Mouse (Mus musculus) forebrain, embryonic 16.5 days (tissue): ENCODE data around the gene Slc4a1. TPM values are rescaled to one million over a fixed set of nuclear protein-coding genes. Genes with fewer than 3 reads are reported as not detected.

ENCODE experiments used
- ATAC-seq: fragments of 200-750 bp; cut with Nextera tagmentation; 2 replicates; pipeline ENCODE4 v1.8.0; 2017; ENCODE audit warnings: mild to moderate bottlenecking, moderate library complexity
- H3K27ac ChIP-seq: fragments of 300-500 bp; sonication (generic); 2 replicates; pipeline ENCODE4 v1.5.1; 2014; ENCODE audit warnings: low read length, control low read depth
- H3K27me3 ChIP-seq: fragments of 300-500 bp; sonication (generic); replicated peaks from 2 replicates; pipeline ENCODE4 v1.6.1; 2014; ENCODE audit warnings: low read length; ENCODE audit not compliant: control insufficient read depth, insufficient read depth
- H3K36me3 ChIP-seq: fragments of 300-500 bp; sonication (generic); 2 replicates; pipeline ENCODE4 v1.6.1; 2014; ENCODE audit not compliant: control insufficient read depth, insufficient read depth
- H3K4me1 ChIP-seq: fragments of 300-500 bp; sonication (generic); replicated peaks from 2 replicates; pipeline ENCODE4 v1.6.1; 2014; ENCODE audit warnings: low read length; ENCODE audit not compliant: control insufficient read depth, insufficient read depth
- H3K4me2 ChIP-seq: fragments of 300-500 bp; sonication (generic); 2 replicates; pipeline ENCODE4 v1.6.1; 2014; ENCODE audit warnings: mild to moderate bottlenecking, low read length, control low read depth
- H3K4me3 ChIP-seq: fragments of 300-500 bp; sonication (generic); replicated peaks from 2 replicates; pipeline ENCODE4 v1.5.1; 2014; ENCODE audit warnings: mild to moderate bottlenecking, low read length, control low read depth
- H3K9ac ChIP-seq: fragments of 300-500 bp; sonication (generic); replicated peaks from 2 replicates; pipeline ENCODE4 v1.6.1; 2014; ENCODE audit warnings: low read depth, low read length, control low read depth
- H3K9me3 ChIP-seq: fragments of 300-500 bp; sonication (generic); 2 replicates; pipeline ENCODE4 v1.6.1; 2016; ENCODE audit warnings: low read length; ENCODE audit not compliant: control insufficient read depth
- WGBS: fragments of 180-500 bp; shearing (Covaris S2); extraction: QIAGEN DNeasy Blood & Tissue Kit; methylation state at CpG from one replicate; pipeline ENCODE4 v1.1.7; 2014; 5-methylcytosine and 5-hydroxymethylcytosine counted together
- polyA plus RNA-seq: library from polyadenylated mRNA; unstranded; fragments of >200 nt; fragmentation: Nextera tagmentation; extraction: Ambion mirVana; gene quantifications from 2 replicates; pipeline ENCODE4 v1.2.1, GENCODE M21; 2015

Gene Slc4a1
- polyA plus RNA-seq, 1 experiment from 2014 or later, result 2.0 TPM

DNA sequence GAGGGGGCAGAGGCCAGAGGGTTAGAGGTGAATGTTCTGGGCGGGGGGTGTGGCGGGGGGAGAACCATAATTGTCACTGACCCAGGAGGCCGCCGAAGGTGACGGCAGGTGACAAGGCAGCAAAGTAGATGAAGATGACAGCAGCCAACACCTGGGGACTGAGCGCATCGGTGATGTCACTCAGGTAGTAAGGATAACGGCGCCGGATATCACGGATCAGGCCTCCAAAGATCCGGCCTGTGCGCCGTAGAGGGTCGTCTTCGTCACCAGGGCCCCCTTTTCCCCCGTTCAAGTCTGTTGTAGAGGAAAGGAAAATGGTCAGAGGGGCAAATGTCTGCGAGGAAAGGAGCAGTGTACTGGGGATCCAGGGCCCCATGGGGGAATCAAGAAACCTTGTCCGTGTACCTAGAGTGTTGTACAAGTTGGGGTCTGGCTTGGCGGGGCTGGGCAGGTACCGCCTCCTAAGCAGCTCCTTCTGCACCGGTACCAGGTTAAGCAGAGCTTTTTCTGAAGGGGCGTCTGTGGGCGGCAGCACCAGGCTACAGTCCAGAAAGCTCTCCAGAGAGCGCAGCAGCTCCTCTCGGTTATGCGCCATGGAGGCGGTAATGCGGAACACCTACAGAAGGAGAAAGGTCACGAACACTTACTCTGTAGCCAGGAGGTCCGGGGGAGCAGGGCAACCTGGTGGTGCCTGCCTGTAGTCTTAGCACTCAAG is 9.2 kb downstream of the Slc4a1 start:
- WGBS, result 77% methylated on average over 31 of the region's 31 CpGs
- ATAC-seq, result no peak
- H3K27me3 ChIP-seq, result no peaks in the 10 kb centered on the region
- no peak overlapping the region for H3K27ac ChIP-seq
- H3K4me3 ChIP-seq, result no peak overlapping the region
- no peaks in the 10 kb centered on the region for H3K36me3 ChIP-seq
- no peaks in the 10 kb centered on the region for H3K4me1 ChIP-seq
- H3K9ac ChIP-seq, result no peak overlapping the region
- no peak overlapping the region for H3K4me2 ChIP-seq
- H3K9me3 ChIP-seq, result no peaks in the 10 kb centered on the region

DNA sequence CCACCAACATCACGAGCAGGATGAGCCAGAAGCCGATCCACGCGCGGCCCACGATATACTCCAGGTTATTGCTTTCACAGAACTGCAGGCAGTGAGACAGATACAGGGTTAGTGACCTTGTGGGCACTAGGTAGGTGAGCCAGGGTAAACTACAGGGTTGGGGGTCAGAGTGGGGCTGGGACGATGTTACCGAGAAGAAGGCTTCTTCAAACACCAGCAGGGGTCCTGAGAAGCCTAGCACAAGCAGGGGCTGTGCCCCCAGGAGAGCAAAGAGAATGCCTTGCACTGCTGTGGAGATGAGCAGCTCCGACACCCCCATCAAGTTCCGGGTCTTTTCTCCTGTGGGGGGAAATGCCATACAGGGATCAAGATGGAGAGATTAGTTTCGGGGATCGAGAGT is 9.8 kb downstream of the Slc4a1 start:
- Histone ChIP-seq H3K27ac (no peak overlapping the region), H3K36me3 (no peaks in the 10 kb centered on the region), H3K4me2 (no peak overlapping the region), H3K27me3 (no peaks in the 10 kb centered on the region), H3K9me3 (no peaks in the 10 kb centered on the region), H3K4me1 (no peaks in the 10 kb centered on the region), H3K4me3 (no peak overlapping the region), H3K9ac (no peak overlapping the region)
- 86% methylated on average over 12 of the region's 12 CpGs for WGBS
- ATAC-seq, result no peak

DNA sequence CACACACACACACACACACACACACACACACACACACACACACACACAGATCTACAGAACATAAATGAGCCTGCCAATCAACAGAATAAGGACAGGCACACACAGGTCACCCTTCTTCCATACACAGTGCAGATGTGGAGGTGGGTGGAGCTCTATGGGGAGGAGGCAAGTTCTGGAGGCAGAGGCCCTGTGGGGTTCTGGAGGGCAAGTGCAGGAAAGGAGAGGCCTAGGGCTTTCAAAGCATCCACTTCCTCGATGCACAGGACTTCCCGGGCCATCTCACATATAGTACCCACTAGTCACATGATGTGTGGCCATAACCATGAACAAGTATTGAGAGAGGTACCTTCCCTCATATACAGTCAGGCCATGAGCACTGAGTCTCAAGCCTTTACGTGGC is 10.5 kb downstream of the Slc4a1 start:
- no peak overlapping the region for H3K4me3 ChIP-seq
- no peaks in the 10 kb centered on the region for H3K36me3 ChIP-seq
- no peak for ATAC-seq
- no peak overlapping the region for H3K4me2 ChIP-seq
- no peak overlapping the region for H3K27ac ChIP-seq
- H3K27me3 ChIP-seq, result no peaks in the 10 kb centered on the region
- WGBS, result 79% methylated on average over 3 of the region's 3 CpGs
- no peaks in the 10 kb centered on the region for H3K4me1 ChIP-seq
- no peaks in the 10 kb centered on the region for H3K9me3 ChIP-seq
- H3K9ac ChIP-seq, result no peak overlapping the region

DNA sequence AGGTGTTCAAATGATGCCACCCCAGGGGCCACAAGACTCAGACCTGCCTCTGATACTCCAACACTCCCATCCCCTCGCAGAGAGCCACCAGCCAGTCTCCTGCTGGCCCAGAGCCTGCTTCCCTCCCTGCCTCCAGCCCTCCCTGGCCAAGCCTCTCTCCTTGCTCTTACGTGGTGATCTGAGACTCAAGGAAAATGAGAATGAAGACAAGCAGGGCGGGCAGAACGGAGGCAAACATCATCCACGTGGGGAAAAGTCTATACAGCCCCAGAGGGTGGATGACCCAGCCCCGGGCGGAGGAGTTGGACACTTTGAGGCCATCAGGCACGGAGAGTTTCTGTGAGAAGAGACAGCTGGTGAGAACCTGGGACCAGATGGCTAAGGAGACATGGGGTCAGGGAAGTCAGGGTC is 13.0 kb downstream of the Slc4a1 start:
- no peak for ATAC-seq
- no peak overlapping the region for H3K4me3 ChIP-seq
- no peaks in the 10 kb centered on the region for H3K36me3 ChIP-seq
- H3K9me3 ChIP-seq, result no peaks in the 10 kb centered on the region
- H3K9ac ChIP-seq, result no peak overlapping the region
- H3K27me3 ChIP-seq, result no peaks in the 10 kb centered on the region
- WGBS, result 49% methylated on average over 8 of the region's 8 CpGs
- H3K4me2 ChIP-seq, result no peak overlapping the region
- H3K27ac ChIP-seq, result no peak overlapping the region
- no peaks in the 10 kb centered on the region for H3K4me1 ChIP-seq

DNA sequence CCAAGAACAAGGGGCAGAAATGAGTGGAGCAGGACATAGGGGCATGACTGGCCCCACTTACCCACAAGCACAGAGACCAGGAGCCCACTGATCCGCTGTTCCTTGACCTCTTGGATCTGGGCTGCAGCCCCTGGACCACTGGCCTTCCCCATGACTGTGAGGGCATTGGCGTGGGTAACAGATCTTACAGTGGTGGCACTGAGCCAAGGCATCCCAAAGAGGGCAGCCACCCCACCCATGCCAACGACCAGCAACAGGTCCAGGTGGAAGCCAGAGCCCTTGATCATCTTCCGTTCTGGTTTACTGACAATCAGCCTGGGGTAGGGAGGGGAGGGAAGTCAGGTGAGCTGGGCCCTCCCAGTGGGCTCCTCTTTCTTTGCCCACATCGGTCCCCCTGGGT is 13.6 kb downstream of the Slc4a1 start:
- Histone ChIP-seq H3K4me3 (no peak overlapping the region), H3K27ac (no peak overlapping the region), H3K4me1 (no peaks in the 10 kb centered on the region), H3K9ac (no peak overlapping the region), H3K27me3 (no peaks in the 10 kb centered on the region), H3K36me3 (no peaks in the 10 kb centered on the region), H3K9me3 (no peaks in the 10 kb centered on the region), H3K4me2 (no peak overlapping the region)
- ATAC-seq, result no peak
- 38% methylated on average over 5 of the region's 5 CpGs for WGBS

DNA sequence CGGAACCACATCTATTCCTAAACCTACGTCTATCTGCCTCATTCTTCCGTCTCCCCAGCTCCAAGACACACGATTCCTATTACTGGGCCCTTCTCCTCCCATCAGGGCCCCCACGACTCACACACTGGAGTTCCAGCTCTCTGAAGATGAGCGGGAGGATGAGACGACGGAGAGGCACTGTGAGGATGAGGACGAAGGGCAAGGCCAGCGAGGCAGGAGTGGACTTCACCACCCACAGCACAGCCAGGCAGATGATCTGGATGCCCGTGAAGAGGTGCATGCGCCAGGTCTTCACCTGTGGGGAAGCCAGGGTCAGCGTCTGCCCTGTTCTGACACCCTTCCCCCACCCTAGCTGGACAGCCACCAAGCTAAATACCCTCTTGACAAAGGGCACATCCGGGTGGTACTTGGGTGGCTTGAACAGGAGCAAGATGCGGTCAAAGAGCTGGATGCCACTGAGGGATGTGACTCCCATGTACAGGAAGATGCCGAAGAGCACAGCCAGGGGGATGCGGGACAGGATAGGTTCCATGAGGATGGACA is 15.0 kb downstream of the Slc4a1 start:
- no peak overlapping the region for H3K4me2 ChIP-seq
- no peak overlapping the region for H3K9ac ChIP-seq
- ATAC-seq, result no peak
- H3K4me3 ChIP-seq, result no peak overlapping the region
- no peak overlapping the region for H3K27ac ChIP-seq
- H3K9me3 ChIP-seq, result no peaks in the 10 kb centered on the region
- H3K4me1 ChIP-seq, result no peaks in the 10 kb centered on the region
- H3K27me3 ChIP-seq, result no peaks in the 10 kb centered on the region
- 89% methylated on average over 17 of the region's 17 CpGs for WGBS
- H3K36me3 ChIP-seq, result no peaks in the 10 kb centered on the region

DNA sequence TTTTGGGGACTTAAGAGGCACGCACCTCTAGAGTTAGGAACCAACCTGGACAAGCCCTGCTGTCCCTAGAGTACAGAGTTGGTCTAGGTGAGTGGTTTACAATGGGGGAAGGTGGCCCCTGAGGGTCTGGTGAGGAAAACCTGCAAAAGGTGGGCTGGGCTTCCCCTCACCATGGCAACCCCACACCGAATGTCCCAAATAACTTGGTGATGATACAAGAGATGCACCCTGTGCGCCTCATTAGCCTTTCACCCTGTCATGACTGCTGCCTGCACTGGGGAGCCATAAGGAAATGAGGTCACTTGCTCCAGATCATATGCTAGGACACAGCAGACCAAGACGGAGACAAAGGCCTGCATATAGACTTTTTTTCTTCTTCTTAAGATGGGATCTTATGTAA is 15.6 kb downstream of the Slc4a1 start:
- Histone ChIP-seq H3K36me3 (no peaks in the 10 kb centered on the region), H3K4me1 (no peaks in the 10 kb centered on the region), H3K27me3 (no peaks in the 10 kb centered on the region), H3K4me2 (no peak overlapping the region), H3K9me3 (no peaks in the 10 kb centered on the region), H3K9ac (no peak overlapping the region), H3K4me3 (no peak overlapping the region), H3K27ac (no peak overlapping the region)
- 86% methylated on average over 4 of the region's 4 CpGs for WGBS
- no peak for ATAC-seq

DNA sequence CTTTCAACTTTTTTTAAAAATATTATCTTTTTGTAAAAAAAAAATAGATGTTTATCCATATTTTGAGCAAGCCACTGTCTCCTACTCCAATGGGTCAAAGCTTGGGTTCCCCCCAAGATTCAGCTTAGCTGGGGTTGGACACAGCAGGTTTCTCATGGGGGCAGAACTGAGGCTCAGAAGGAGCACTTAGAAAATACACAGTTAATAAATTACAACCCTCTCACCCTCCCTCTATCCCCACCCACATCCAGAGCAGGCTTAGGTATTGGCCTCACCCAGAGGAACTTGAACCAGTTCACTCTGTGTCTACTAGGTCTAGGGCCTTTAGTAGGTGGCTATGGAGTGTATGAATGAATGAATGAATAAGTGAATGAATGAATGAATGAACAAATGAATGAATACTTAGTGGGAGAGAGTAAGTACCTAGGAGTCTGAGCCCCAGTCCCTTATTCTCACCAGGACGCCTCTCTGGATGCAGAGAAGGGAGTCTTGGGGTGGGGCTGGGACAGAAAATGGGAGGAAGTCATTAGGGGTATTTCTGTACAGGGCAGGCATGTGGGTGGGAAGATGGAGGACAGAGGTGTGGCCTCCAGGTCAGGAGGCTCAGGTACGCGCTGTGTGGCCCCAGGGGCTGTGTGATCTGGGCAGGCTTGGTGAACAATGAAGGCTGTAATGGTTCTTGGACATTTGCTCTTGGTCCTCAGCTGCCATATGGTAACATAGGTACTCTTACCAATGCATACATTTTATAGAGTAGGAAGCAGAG is 16.6 kb downstream of the Slc4a1 start:
- Histone ChIP-seq H3K4me2 (no peak overlapping the region), H3K9ac (no peak overlapping the region), H3K4me1 (no peaks in the 10 kb centered on the region), H3K27ac (no peak overlapping the region), H3K9me3 (no peaks in the 10 kb centered on the region), H3K36me3 (no peaks in the 10 kb centered on the region), H3K4me3 (no peak overlapping the region), H3K27me3 (no peaks in the 10 kb centered on the region)
- ATAC-seq, result no peak
- WGBS, result 92% methylated on average over 3 of the region's 3 CpGs

DNA sequence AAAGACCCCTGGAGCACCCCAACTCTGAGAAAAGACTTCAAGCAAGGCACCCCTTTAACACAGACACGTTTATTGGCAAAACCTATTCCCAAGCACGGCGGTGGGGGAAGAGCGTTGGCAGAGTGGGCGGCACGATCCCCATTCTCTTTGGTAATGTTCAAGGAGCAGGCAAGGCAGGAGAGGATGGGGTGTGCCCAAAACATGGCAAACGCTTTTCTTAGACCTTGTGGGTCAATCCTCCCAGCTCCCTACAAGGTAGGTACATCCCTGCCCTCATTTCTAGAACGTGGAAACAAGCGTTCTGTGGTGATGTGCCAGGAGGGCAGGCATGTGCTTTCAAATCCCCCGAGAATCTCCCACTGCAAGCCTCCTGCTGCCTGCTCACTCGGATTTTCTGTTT is 17.2 kb downstream of the Slc4a1 start:
- no peaks in the 10 kb centered on the region for H3K4me1 ChIP-seq
- H3K27me3 ChIP-seq, result no peaks in the 10 kb centered on the region
- no peak overlapping the region for H3K4me2 ChIP-seq
- no peak overlapping the region for H3K9ac ChIP-seq
- H3K36me3 ChIP-seq, result no peaks in the 10 kb centered on the region
- no peak overlapping the region for H3K27ac ChIP-seq
- no peak overlapping the region for H3K4me3 ChIP-seq
- ATAC-seq, result no peak
- 86% methylated on average over 11 of the region's 11 CpGs for WGBS
- no peaks in the 10 kb centered on the region for H3K9me3 ChIP-seq
